Mouse (Mus musculus): ENCODE results near the gene Cep128. TPM values are rescaled to one million over a fixed set of nuclear protein-coding genes. Genes with fewer than 3 reads are reported as not detected.

Cep128 gene
- total and polyA plus RNA-seq, 3 experiments, result 8.9 to 16.1 (median 13.5) TPM

DNA sequence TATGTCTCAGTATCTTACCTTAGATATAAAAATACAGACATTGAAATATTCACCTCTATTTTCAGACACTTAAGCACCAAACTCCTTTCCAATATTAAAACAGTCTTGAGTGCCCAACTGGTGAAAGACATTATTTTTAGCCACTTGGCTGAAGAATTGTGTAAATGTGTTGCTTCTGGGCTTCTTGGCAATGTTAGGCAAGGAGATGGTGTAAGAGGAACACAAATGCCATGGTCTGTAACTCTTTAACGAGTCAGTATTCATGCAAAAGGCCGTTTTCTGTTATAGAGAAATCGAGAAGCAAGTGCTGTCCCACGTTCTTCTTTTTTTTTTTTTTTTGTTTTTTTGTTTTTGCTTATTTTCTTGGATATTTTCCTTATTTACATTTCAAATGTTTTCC, 26.1 kb upstream of the Cep128 start:
- DNase-seq (ENCODE audit: extremely low read depth), result no peak
- Histone ChIP-seq H3K27ac (ENCODE audit: insufficient read depth, low read depth) (no peak overlapping the region), H3K27me3 (replicated peaks) (no peaks in the 10 kb centered on the region), H3K4me2 (ENCODE audit: insufficient read depth, low read depth, poor library complexity, severe bottlenecking) (no peak overlapping the region), H3K79me2 (replicated peaks; ENCODE audit: control insufficient read depth, extremely low read depth, insufficient read depth, poor library complexity, severe bottlenecking) (no peaks in the 10 kb centered on the region), H3K9ac (ENCODE audit: insufficient read depth, low read depth) (no peak overlapping the region), H3K4me3 (replicated peaks in 1 of 3; ENCODE audit: low read depth in 2 of 3, low read length in 2 of 3, poor library complexity in 1 of 3) (no peak overlapping the region), H3K36me3 (replicated peaks in 1 of 2; ENCODE audit: control insufficient read depth in 1 of 2, insufficient read depth in 1 of 2, low read length in 1 of 2) (no peaks in the 10 kb centered on the region), H3K4me1 (ENCODE audit: control insufficient read depth in 1 of 2, insufficient read depth in 2 of 2) (peaks cover 0 to 19% of the 10 kb centered on the region in 2 experiments; a peak in 2 of 4 replicates), H3K9me3 (replicated peaks; ENCODE audit: low read length) (no peaks in the 10 kb centered on the region)
- no peak for TF ChIP-seq USF1 (IDR thresholded peaks at IDR 0.05; ENCODE audit: low read depth, low read length)
- no peak for TF ChIP-seq ZNF384 (IDR thresholded peaks at IDR 0.05; ENCODE audit: low read depth, low read length)
- TF ChIP-seq JUND (conservative IDR thresholded peaks at IDR 0.05; ENCODE audit: low read depth, low read length), result no peak
- no peak for TF ChIP-seq POLR2A (IDR thresholded peaks at IDR 0.05; ENCODE audit: low read depth, low read length)
- TF ChIP-seq NRF1 (IDR thresholded peaks at IDR 0.05; ENCODE audit: low read depth, low read length), result no peak
- no peak for TF ChIP-seq SMC3 (IDR thresholded peaks at IDR 0.05; ENCODE audit: low read depth, low read length)
- TF ChIP-seq MYC (IDR thresholded peaks at IDR 0.05; ENCODE audit: low read depth, low read length), result no peak
- TF ChIP-seq ZKSCAN1 (IDR thresholded peaks at IDR 0.05; ENCODE audit: borderline replicate concordance, low read depth, low read length), result no peak
- no peak for TF ChIP-seq KAT2A (IDR thresholded peaks at IDR 0.05; ENCODE audit: insufficient replicate concordance, low read length)
- TF ChIP-seq ELF1 (IDR thresholded peaks at IDR 0.05; ENCODE audit: low read depth, low read length), result no peak
- TF ChIP-seq PAX5 (IDR thresholded peaks at IDR 0.05; ENCODE audit: low read length), result no peak
- no peak for TF ChIP-seq MAX (IDR thresholded peaks at IDR 0.05; ENCODE audit: low read length)
- TF ChIP-seq GABPA (IDR thresholded peaks at IDR 0.05; ENCODE audit: insufficient replicate concordance, low read depth, low read length), result no peak
- TF ChIP-seq E2F4 (IDR thresholded peaks at IDR 0.05; ENCODE audit: insufficient replicate concordance, low read depth, low read length), result no peak
- no peak for TF ChIP-seq MAZ (IDR thresholded peaks at IDR 0.05; ENCODE audit: low read depth, low read length)
- dilution Hi-C loops (cut with MboI; ENCODE audit: extremely low pct_ligation_motif_present, extremely low pct_unique_long_range_greater_than_20kb, low sequenced_read_pairs) (no loop called here), in situ Hi-C loops (cut with MboI; ENCODE audit: low pct_ligation_motif_present, low pct_unique_long_range_greater_than_20kb, low sequenced_read_pairs) (loop anchor here (25.0 kb wide), 3 partner anchors 127 to 377 kb away; partner anchors contain the start of gene Ston2)

DNA sequence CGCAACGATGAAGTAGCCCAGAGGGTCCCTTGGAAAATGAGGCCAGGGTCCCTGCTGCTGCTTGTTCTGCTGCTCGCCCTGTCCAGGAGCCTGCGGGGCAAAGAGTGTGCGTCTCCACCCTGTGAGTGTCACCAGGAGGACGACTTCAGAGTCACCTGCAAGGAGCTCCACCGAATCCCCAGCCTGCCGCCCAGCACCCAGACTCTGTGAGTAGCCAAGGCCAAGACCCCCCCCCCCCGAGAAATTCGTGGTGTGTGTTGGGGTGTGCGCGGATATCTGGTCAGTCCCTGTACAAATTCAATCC, 16.8 kb upstream of the Cep128 start:
- dilution Hi-C loops (cut with MboI; ENCODE audit: extremely low pct_ligation_motif_present, extremely low pct_unique_long_range_greater_than_20kb, low sequenced_read_pairs), result no loop called here
- DNase-seq (ENCODE audit: extremely low read depth), result no peak
- Histone ChIP-seq H3K36me3 (replicated peaks in 1 of 2; ENCODE audit: control insufficient read depth in 1 of 2, insufficient read depth in 1 of 2, low read length in 1 of 2) (no peaks in the 10 kb centered on the region), H3K4me1 (ENCODE audit: control insufficient read depth in 1 of 2, insufficient read depth in 2 of 2) (peaks cover 0 to 6% of the 10 kb centered on the region in 2 experiments; a peak in 1 of 4 replicates), H3K79me2 (replicated peaks; ENCODE audit: control insufficient read depth, extremely low read depth, insufficient read depth, poor library complexity, severe bottlenecking) (no peaks in the 10 kb centered on the region), H3K4me2 (ENCODE audit: insufficient read depth, low read depth, poor library complexity, severe bottlenecking) (peak overlapping the region; percentile 79), H3K27me3 (replicated peaks) (peaks cover 2% of the 10 kb centered on the region), H3K27ac (ENCODE audit: insufficient read depth, low read depth) (no peak overlapping the region), H3K9me3 (replicated peaks; ENCODE audit: low read length) (peaks cover 6% of the 10 kb centered on the region), H3K4me3 (replicated peaks in 1 of 3; ENCODE audit: low read depth in 2 of 3, low read length in 2 of 3, poor library complexity in 1 of 3) (peak overlapping the region in 1 of 3 experiments; percentile 23), H3K9ac (ENCODE audit: insufficient read depth, low read depth) (no peak overlapping the region)
- TF ChIP-seq KAT2A (IDR thresholded peaks at IDR 0.05; ENCODE audit: insufficient replicate concordance, low read length) (no peak), ELF1 (IDR thresholded peaks at IDR 0.05; ENCODE audit: low read depth, low read length) (no peak), ZNF384 (IDR thresholded peaks at IDR 0.05; ENCODE audit: low read depth, low read length) (no peak), ZMIZ1 (IDR thresholded peaks at IDR 0.05; ENCODE audit: low read depth, low read length) (no peak), ZC3H11A (IDR thresholded peaks at IDR 0.05; ENCODE audit: low read depth, low read length) (no peak), CHD1 (IDR thresholded peaks at IDR 0.05; ENCODE audit: low read depth, low read length) (no peak), E2F4 (IDR thresholded peaks at IDR 0.05; ENCODE audit: insufficient replicate concordance, low read depth, low read length) (no peak), BHLHE40 (IDR thresholded peaks at IDR 0.05; ENCODE audit: low read depth, low read length) (no peak), HCFC1 (IDR thresholded peaks at IDR 0.05; ENCODE audit: low read depth, low read length) (no peak), SIN3A (IDR thresholded peaks at IDR 0.05; ENCODE audit: low read length) (no peak), ZKSCAN1 (IDR thresholded peaks at IDR 0.05; ENCODE audit: borderline replicate concordance, low read depth, low read length) (no peak), MXI1 (IDR thresholded peaks at IDR 0.05; ENCODE audit: low read depth, low read length) (no peak), USF2 (conservative IDR thresholded peaks at IDR 0.05; ENCODE audit: low read depth, low read length) (no peak), GABPA (IDR thresholded peaks at IDR 0.05; ENCODE audit: insufficient replicate concordance, low read depth, low read length) (no peak)
- in situ Hi-C loops (cut with MboI; ENCODE audit: low pct_ligation_motif_present, low pct_unique_long_range_greater_than_20kb, low sequenced_read_pairs), result loop anchor here (25.0 kb wide), 3 partner anchors 136 to 386 kb away; partner anchors contain the start of gene Ston2
